Mouse (Mus musculus) midbrain, embryonic 11.5 days (tissue): ENCODE results near the gene Ugt1a7c. TPM values are rescaled to one million over a fixed set of nuclear protein-coding genes. Genes with fewer than 3 reads are reported as not detected.
"Not testable (repeated sequence)": the region's sequence is repeated elsewhere in the genome, so short reads cannot be mapped to it uniquely, and the experiment has no call there.

Experiments
- ATAC-seq: fragments of 200-750 bp; cut with Nextera tagmentation; 2 replicates; pipeline ENCODE4 v1.8.0; 2017; ENCODE audit warnings: moderate TSS enrichment, moderate library complexity; ENCODE audit not compliant: low FRiP score
- DNase-seq: peaks from one replicate; pipeline ENCODE4 v3.0.0; 2015; ENCODE audit warnings: low spot score; ENCODE audit errors: missing footprints
- H3K27ac ChIP-seq: fragments of 300-500 bp; sonication (generic); 2 replicates; pipeline ENCODE4 v1.5.1; 2014; ENCODE audit warnings: low read depth, low read length
- H3K27me3 ChIP-seq: fragments of 300-500 bp; sonication (generic); 2 replicates; pipeline ENCODE4 v1.6.1; 2014; ENCODE audit warnings: mild to moderate bottlenecking, low read length, moderate library complexity, mixed read lengths; ENCODE audit not compliant: control insufficient read depth, insufficient read depth
- H3K36me3 ChIP-seq: fragments of 300-500 bp; sonication (generic); 2 replicates; pipeline ENCODE4 v1.6.1; 2014; ENCODE audit warnings: mild to moderate bottlenecking, low read length, moderate library complexity, mixed read lengths; ENCODE audit not compliant: control insufficient read depth, insufficient read depth
- H3K4me1 ChIP-seq: fragments of 300-500 bp; sonication (generic); 2 replicates; pipeline ENCODE4 v1.6.1; 2014; ENCODE audit warnings: low read length; ENCODE audit not compliant: control insufficient read depth, insufficient read depth
- H3K4me2 ChIP-seq: fragments of 300-500 bp; sonication (generic); 2 replicates; pipeline ENCODE4 v1.6.1; 2014; ENCODE audit warnings: mild to moderate bottlenecking, moderate library complexity
- H3K4me3 ChIP-seq: fragments of 300-500 bp; sonication (generic); 2 replicates; pipeline ENCODE4 v1.5.1; 2014; ENCODE audit warnings: low read depth, low read length
- H3K9ac ChIP-seq: fragments of 300-500 bp; sonication (generic); 2 replicates; pipeline ENCODE4 v1.6.1; 2014; ENCODE audit warnings: low read length
- H3K9me3 ChIP-seq: fragments of 300-500 bp; sonication (generic); 2 replicates; pipeline ENCODE4 v1.6.1; 2016; ENCODE audit warnings: low read length; ENCODE audit not compliant: control insufficient read depth
- WGBS: fragments of 180-500 bp; shearing (Covaris S2); extraction: QIAGEN DNeasy Blood & Tissue Kit; methylation state at CpG from one replicate; pipeline ENCODE4 v1.1.7; 2014; 5-methylcytosine and 5-hydroxymethylcytosine counted together
- polyA plus RNA-seq: library from polyadenylated mRNA; unstranded; fragments of >200 nt; fragmentation: Nextera tagmentation; extraction: Ambion mirVana; gene quantifications from 2 replicates; pipeline ENCODE4 v1.2.1, GENCODE M21; 2014

Gene Ugt1a7c
- polyA plus RNA-seq, 1 experiment from 2014 or later: 1.2 TPM

GRCm38 (mm10) chr1:88133908-88134456, 39.1 kb downstream of the Ugt1a7c start:
- Histone ChIP-seq H3K9me3 (no peaks in the 10 kb centered on the region), H3K27ac (no peak overlapping the region), H3K4me3 (no peak overlapping the region), H3K27me3 (no peaks in the 10 kb centered on the region), H3K4me1 (no peaks in the 10 kb centered on the region), H3K36me3 (no peaks in the 10 kb centered on the region), H3K9ac (no peak overlapping the region), H3K4me2 (no peak overlapping the region)
- ATAC-seq (no peak), DNase-seq (no peak)
- 85% methylated on average over 3 of the region's 3 CpGs for WGBS

- not testable (repeated sequence) for H3K4me2 ChIP-seq, DNase-seq, H3K36me3 ChIP-seq, H3K4me1 ChIP-seq, ATAC-seq, H3K9me3 ChIP-seq, H3K27me3 ChIP-seq, H3K4me3 ChIP-seq, H3K9ac ChIP-seq, H3K27ac ChIP-seq
- 49% methylated on average over 5 of the region's 5 CpGs for WGBS
Measured at GRCm38 (mm10) chr1:88134457-88135011, 39.7 kb downstream of the Ugt1a7c start, which contains the start of gene Ugt1a6a. Gene Ugt1a6a, plus strand, starts transcription at chr1:88134809.

GRCm38 (mm10) chr1:88135229-88135904, 40.5 kb downstream of the Ugt1a7c start:
- H3K4me1 ChIP-seq, H3K4me3 ChIP-seq, H3K27ac ChIP-seq, H3K4me2 ChIP-seq, ATAC-seq, H3K9me3 ChIP-seq, H3K27me3 ChIP-seq, H3K36me3 ChIP-seq, H3K9ac ChIP-seq, DNase-seq: not testable (repeated sequence)
- WGBS: 92% methylated on average over 5 of the region's 6 CpGs

GRCm38 (mm10) chr1:88136646-88137045, 41.8 kb downstream of the Ugt1a7c start:
- ATAC-seq: no peak
- WGBS: 81% methylated on average over 2 of the region's 2 CpGs

GRCm38 (mm10) chr1:88137264-88137663, 42.4 kb downstream of the Ugt1a7c start:
- Histone ChIP-seq H3K4me1 (no peaks in the 10 kb centered on the region), H3K36me3 (no peaks in the 10 kb centered on the region), H3K4me3 (no peak overlapping the region), H3K27me3 (no peaks in the 10 kb centered on the region), H3K9me3 (no peaks in the 10 kb centered on the region), H3K4me2 (no peak overlapping the region), H3K9ac (no peak overlapping the region), H3K27ac (no peak overlapping the region)
- ATAC-seq (no peak), DNase-seq (no peak)
- 89% methylated on average over 3 of the region's 3 CpGs for WGBS

More at GRCm38 (mm10) chr1:88136646-88137045, 41.8 kb downstream of the Ugt1a7c start:
- Histone ChIP-seq H3K36me3 (no peaks in the 10 kb centered on the region), H3K9me3 (no peaks in the 10 kb centered on the region), H3K4me3 (no peak overlapping the region), H3K4me2 (no peak overlapping the region), H3K9ac (no peak overlapping the region), H3K4me1 (no peaks in the 10 kb centered on the region), H3K27ac (no peak overlapping the region), H3K27me3 (no peaks in the 10 kb centered on the region)
- no peak for DNase-seq

GRCm38 (mm10) chr1:88138145-88138544, 43.3 kb downstream of the Ugt1a7c start:
- Histone ChIP-seq H3K27ac (no peak overlapping the region), H3K4me3 (no peak overlapping the region), H3K4me1 (no peaks in the 10 kb centered on the region), H3K9me3 (no peaks in the 10 kb centered on the region), H3K27me3 (no peaks in the 10 kb centered on the region), H3K4me2 (no peak overlapping the region), H3K36me3 (no peaks in the 10 kb centered on the region), H3K9ac (no peak overlapping the region)
- DNase-seq (no peak), ATAC-seq (no peak)
- WGBS: 91% methylated on average over 1 of the region's 1 CpGs

GRCm38 (mm10) chr1:88140492-88140891, 45.6 kb downstream of the Ugt1a7c start:
- H3K4me2 ChIP-seq, H3K27ac ChIP-seq, H3K9ac ChIP-seq, H3K36me3 ChIP-seq, H3K4me1 ChIP-seq, ATAC-seq, H3K9me3 ChIP-seq, H3K27me3 ChIP-seq, DNase-seq, H3K4me3 ChIP-seq: not testable (repeated sequence)
- 65% methylated on average over 1 of the region's 1 CpGs for WGBS

GRCm38 (mm10) chr1:88143966-88144675, 49.3 kb downstream of the Ugt1a7c start:
- not testable (repeated sequence) for H3K9me3 ChIP-seq, H3K4me3 ChIP-seq, H3K27me3 ChIP-seq, H3K4me1 ChIP-seq, H3K27ac ChIP-seq, H3K9ac ChIP-seq, H3K4me2 ChIP-seq, H3K36me3 ChIP-seq
- DNase-seq: peak; percentile 87
- ATAC-seq: peak; percentile 22; the same call in 1 of the 2 replicates
- WGBS: 6% methylated on average over 4 of the region's 5 CpGs

- not testable (repeated sequence) for H3K4me1 ChIP-seq, H3K36me3 ChIP-seq, H3K9me3 ChIP-seq, H3K27me3 ChIP-seq, H3K27ac ChIP-seq, ATAC-seq, H3K4me2 ChIP-seq, H3K9ac ChIP-seq, H3K4me3 ChIP-seq, DNase-seq
- 75% methylated on average over 2 of the region's 2 CpGs for WGBS
Measured at GRCm38 (mm10) chr1:88145278-88145677, 50.4 kb downstream of the Ugt1a7c start.
